Mouse (Mus musculus) lung, embryonic 16.5 days (tissue): ENCODE results near the gene Map7. TPM values are rescaled to one million over a fixed set of nuclear protein-coding genes. Genes with fewer than 3 reads are reported as not detected.

Source experiments
- ATAC-seq: fragments of 200-750 bp; cut with Nextera tagmentation; 2 replicates; pipeline ENCODE4 v1.8.0; 2017; ENCODE audit warnings: low read depth, mild to moderate bottlenecking, moderate library complexity
- H3K27ac ChIP-seq: fragments of 300-500 bp; sonication (generic); 2 replicates; pipeline ENCODE4 v1.5.1; 2014; ENCODE audit warnings: mild to moderate bottlenecking, control low read depth, low read length
- H3K27me3 ChIP-seq: fragments of 300-500 bp; sonication (generic); 2 replicates; pipeline ENCODE4 v1.6.1; 2014; ENCODE audit warnings: low read depth, low read length, mixed read lengths; ENCODE audit not compliant: control insufficient read depth, insufficient read depth
- H3K36me3 ChIP-seq: fragments of 300-500 bp; sonication (generic); 2 replicates; pipeline ENCODE4 v1.6.1; 2014; ENCODE audit warnings: low read length; ENCODE audit not compliant: control insufficient read depth, insufficient read depth
- H3K4me1 ChIP-seq: fragments of 300-500 bp; sonication (generic); replicated peaks from 2 replicates; pipeline ENCODE4 v1.6.1; 2014; ENCODE audit warnings: low read length, mixed read lengths; ENCODE audit not compliant: control insufficient read depth, insufficient read depth
- H3K4me2 ChIP-seq: fragments of 300-500 bp; sonication (generic); 2 replicates; pipeline ENCODE4 v1.6.1; 2014; ENCODE audit warnings: low read depth, low read length, control low read depth
- H3K4me3 ChIP-seq: fragments of 300-500 bp; sonication (generic); 2 replicates; pipeline ENCODE4 v1.5.1; 2014; ENCODE audit warnings: mild to moderate bottlenecking, low read length, control low read depth
- H3K9ac ChIP-seq: fragments of 300-500 bp; sonication (generic); 2 replicates; pipeline ENCODE4 v1.6.1; 2014; ENCODE audit warnings: low read length, control low read depth
- H3K9me3 ChIP-seq: fragments of 300-500 bp; sonication (generic); 2 replicates; pipeline ENCODE4 v1.6.1; 2016; ENCODE audit warnings: low read length; ENCODE audit not compliant: control insufficient read depth
- WGBS: fragments of 180-500 bp; shearing (Covaris S2); extraction: QIAGEN DNeasy Blood & Tissue Kit; methylation state at CpG from one replicate; pipeline ENCODE4 v1.1.7; 2014; 5-methylcytosine and 5-hydroxymethylcytosine counted together
- polyA plus RNA-seq: library from polyadenylated mRNA; unstranded; fragments of >200 nt; fragmentation: Nextera tagmentation; extraction: Ambion mirVana; gene quantifications from 2 replicates; pipeline ENCODE4 v1.2.1, GENCODE M21; 2015

The Map7 gene
- polyA plus RNA-seq, 1 experiment from 2014 or later = 14.4 TPM

GRCm38 (mm10) chr10:20233451-20233850, 85.2 kb downstream of the Map7 start:
- Histone ChIP-seq H3K4me2 (no peak overlapping the region), H3K27ac (no peak overlapping the region), H3K9me3 (no peaks in the 10 kb centered on the region), H3K27me3 (no peaks in the 10 kb centered on the region), H3K36me3 (no peaks in the 10 kb centered on the region; the same call in 1 of the 2 replicates), H3K4me3 (no peak overlapping the region), H3K4me1 (no peaks in the 10 kb centered on the region), H3K9ac (no peak overlapping the region)
- no peak for ATAC-seq
- 83% methylated on average over 10 of the region's 10 CpGs for WGBS

GRCm38 (mm10) chr10:20234466-20234865, 86.2 kb downstream of the Map7 start:
- no peak for ATAC-seq
- H3K4me2 ChIP-seq = no peak overlapping the region
- H3K9ac ChIP-seq = no peak overlapping the region
- H3K9me3 ChIP-seq = no peaks in the 10 kb centered on the region
- WGBS = 41% methylated on average over 4 of the region's 4 CpGs
- no peak overlapping the region for H3K27ac ChIP-seq
- H3K4me1 ChIP-seq = no peaks in the 10 kb centered on the region
- H3K4me3 ChIP-seq = no peak overlapping the region
- no peaks in the 10 kb centered on the region for H3K27me3 ChIP-seq
- H3K36me3 ChIP-seq = no peaks in the 10 kb centered on the region; the same call in 1 of the 2 replicates

- H3K27me3 ChIP-seq = no peaks in the 10 kb centered on the region
- no peak overlapping the region for H3K9ac ChIP-seq
- H3K4me3 ChIP-seq = no peak overlapping the region
- WGBS = 84% methylated on average over 3 of the region's 3 CpGs
- H3K27ac ChIP-seq = no peak overlapping the region
- H3K36me3 ChIP-seq = no peaks in the 10 kb centered on the region; the same call in 1 of the 2 replicates
- no peak overlapping the region for H3K4me2 ChIP-seq
- no peaks in the 10 kb centered on the region for H3K4me1 ChIP-seq
- ATAC-seq = no peak
- no peaks in the 10 kb centered on the region for H3K9me3 ChIP-seq
Measured at GRCm38 (mm10) chr10:20235656-20236055, 87.4 kb downstream of the Map7 start.

GRCm38 (mm10) chr10:20236241-20236640, 88.0 kb downstream of the Map7 start:
- H3K36me3 ChIP-seq = no peaks in the 10 kb centered on the region; the same call in 1 of the 2 replicates
- 90% methylated on average over 6 of the region's 6 CpGs for WGBS
- no peak for ATAC-seq

GRCm38 (mm10) chr10:20238281-20238680, 90.0 kb downstream of the Map7 start:
- ATAC-seq = no peak
- no peak overlapping the region for H3K4me3 ChIP-seq
- no peak overlapping the region for H3K9ac ChIP-seq
- no peak overlapping the region for H3K4me2 ChIP-seq
- 66% methylated on average over 5 of the region's 5 CpGs for WGBS
- no peaks in the 10 kb centered on the region for H3K9me3 ChIP-seq
- H3K36me3 ChIP-seq = no peaks in the 10 kb centered on the region; the same call in 1 of the 2 replicates
- no peak overlapping the region for H3K27ac ChIP-seq
- no peaks in the 10 kb centered on the region for H3K27me3 ChIP-seq
- H3K4me1 ChIP-seq = peaks cover 2% of the 10 kb centered on the region; the same call in 1 of the 2 replicates

More at GRCm38 (mm10) chr10:20236241-20236640, 88.0 kb downstream of the Map7 start:
- H3K4me1 ChIP-seq = no peaks in the 10 kb centered on the region
- no peak overlapping the region for H3K4me2 ChIP-seq
- no peak overlapping the region for H3K9ac ChIP-seq
- no peak overlapping the region for H3K4me3 ChIP-seq
- H3K27me3 ChIP-seq = no peaks in the 10 kb centered on the region
- no peak overlapping the region for H3K27ac ChIP-seq
- no peaks in the 10 kb centered on the region for H3K9me3 ChIP-seq

DNA sequence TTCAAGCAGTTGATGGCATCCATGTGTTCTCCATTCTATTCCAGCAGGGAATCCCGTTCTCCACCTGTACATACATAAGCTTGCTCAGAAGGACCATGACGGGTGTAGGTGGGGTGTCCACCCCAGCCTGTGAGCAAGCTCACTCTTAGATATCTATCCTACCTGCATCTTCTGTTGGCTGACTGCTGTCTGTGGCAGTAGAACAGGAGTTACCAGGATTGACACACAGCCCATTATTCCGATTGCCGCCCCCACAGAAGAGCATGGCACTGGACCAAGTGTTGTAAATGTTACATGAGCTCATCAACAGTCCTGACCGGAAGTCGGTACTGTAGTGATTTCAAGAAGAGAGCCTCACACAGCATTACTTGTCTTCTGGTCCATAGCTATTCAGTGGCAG, 92.6 kb downstream of the Map7 start:
- Histone ChIP-seq H3K27ac (no peak overlapping the region), H3K4me2 (no peak overlapping the region), H3K4me3 (no peak overlapping the region), H3K9me3 (no peaks in the 10 kb centered on the region), H3K4me1 (peaks cover 2% of the 10 kb centered on the region; the same call in 1 of the 2 replicates), H3K36me3 (no peaks in the 10 kb centered on the region), H3K9ac (no peak overlapping the region), H3K27me3 (no peaks in the 10 kb centered on the region)
- ATAC-seq = no peak
- 73% methylated on average over 6 of the region's 6 CpGs for WGBS

DNA sequence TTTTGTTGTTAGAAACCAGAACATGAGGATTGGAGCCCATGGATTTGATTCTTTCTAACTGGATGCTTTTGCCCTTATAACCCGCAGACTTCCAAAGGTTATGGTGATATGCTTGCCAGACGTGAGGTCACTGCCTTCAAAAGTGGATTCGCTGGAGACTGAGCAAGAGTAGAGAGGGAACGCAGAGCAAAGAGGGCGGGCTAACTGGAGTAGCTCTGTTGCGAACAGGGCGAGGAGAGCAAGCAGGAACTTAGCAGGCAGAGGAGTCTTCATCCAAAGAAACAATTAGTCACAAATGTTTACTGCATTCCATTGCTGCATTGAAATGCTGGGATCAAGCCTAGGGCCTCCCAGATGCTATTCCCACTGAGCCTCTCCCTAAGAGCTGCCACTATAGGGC, 95.0 kb downstream of the Map7 start:
- WGBS = 56% methylated on average over 7 of the region's 7 CpGs
- no peak for ATAC-seq
- Histone ChIP-seq H3K27ac (no peak overlapping the region), H3K9me3 (no peaks in the 10 kb centered on the region), H3K27me3 (no peaks in the 10 kb centered on the region), H3K4me1 (peaks cover 2% of the 10 kb centered on the region; the same call in 1 of the 2 replicates), H3K9ac (no peak overlapping the region), H3K4me2 (no peak overlapping the region), H3K4me3 (no peak overlapping the region), H3K36me3 (no peaks in the 10 kb centered on the region)

DNA sequence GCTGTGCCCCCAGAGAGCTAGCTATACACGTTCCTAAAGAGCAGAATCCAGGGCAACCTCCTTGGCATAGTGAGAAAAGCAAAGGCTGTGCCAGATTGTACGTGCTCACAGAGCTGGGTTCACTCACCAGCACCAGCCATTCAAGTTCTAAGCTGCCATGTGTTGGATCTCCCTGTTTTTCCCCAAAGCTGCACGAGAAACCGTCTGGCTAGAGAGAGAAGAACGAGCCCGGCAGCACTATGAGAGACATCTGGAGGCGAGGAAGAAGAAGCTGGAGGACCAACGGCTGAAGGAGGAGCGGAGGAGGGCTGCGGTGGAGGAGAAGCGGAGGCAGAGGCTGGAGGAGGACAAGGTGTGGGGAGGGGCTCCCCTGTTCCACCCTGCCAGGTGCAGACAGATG, 96.8 kb downstream of the Map7 start:
- H3K9me3 ChIP-seq = no peaks in the 10 kb centered on the region
- no peak overlapping the region for H3K9ac ChIP-seq

GRCm38 (mm10) chr10:20249091-20249490, 100.8 kb downstream of the Map7 start:
- H3K9me3 ChIP-seq = no peaks in the 10 kb centered on the region
- ATAC-seq = no peak
- H3K9ac ChIP-seq = no peak overlapping the region
- no peaks in the 10 kb centered on the region for H3K36me3 ChIP-seq
- H3K4me1 ChIP-seq = no peaks in the 10 kb centered on the region
- H3K27me3 ChIP-seq = no peaks in the 10 kb centered on the region
- H3K4me2 ChIP-seq = no peak overlapping the region
- 94% methylated on average over 10 of the region's 10 CpGs for WGBS
- H3K4me3 ChIP-seq = no peak overlapping the region
- no peak overlapping the region for H3K27ac ChIP-seq

More for the DNA sequence above, 96.8 kb downstream of the Map7 start:
- Histone ChIP-seq H3K27ac (no peak overlapping the region), H3K4me2 (no peak overlapping the region), H3K4me1 (peaks cover 2% of the 10 kb centered on the region; the same call in 1 of the 2 replicates), H3K4me3 (no peak overlapping the region), H3K36me3 (no peaks in the 10 kb centered on the region), H3K27me3 (no peaks in the 10 kb centered on the region)
- ATAC-seq = no peak
- WGBS = 73% methylated on average over 11 of the region's 11 CpGs

DNA sequence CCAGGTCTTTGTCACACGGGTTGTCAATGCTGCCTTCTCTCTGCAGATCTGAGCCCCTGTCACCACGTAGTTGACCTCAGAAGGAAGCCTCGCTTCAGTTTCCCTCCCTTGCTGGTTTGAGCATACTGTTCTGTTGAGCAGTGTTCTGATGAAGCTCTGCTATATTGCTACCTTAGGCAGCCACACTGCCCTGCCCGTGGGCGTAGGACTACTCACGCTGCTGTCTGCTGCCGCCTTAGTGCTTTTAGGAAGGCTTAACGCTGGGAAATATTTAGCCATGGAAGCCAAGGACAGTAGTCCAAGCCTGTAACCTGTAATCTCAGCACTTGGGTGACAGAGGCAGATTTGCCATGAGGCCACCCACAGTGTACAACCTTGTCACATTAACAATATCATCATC, 107.3 kb downstream of the Map7 start:
- no peak overlapping the region for H3K4me2 ChIP-seq
- ATAC-seq = no peak
- no peaks in the 10 kb centered on the region for H3K9me3 ChIP-seq
- no peak overlapping the region for H3K9ac ChIP-seq
- H3K27me3 ChIP-seq = no peaks in the 10 kb centered on the region
- 85% methylated on average over 8 of the region's 8 CpGs for WGBS
- H3K36me3 ChIP-seq = no peaks in the 10 kb centered on the region
- no peak overlapping the region for H3K4me3 ChIP-seq
- no peaks in the 10 kb centered on the region for H3K4me1 ChIP-seq
- no peak overlapping the region for H3K27ac ChIP-seq
